Mouse (Mus musculus) heart, adult 2 months (tissue): ENCODE data around the gene Tada3. TPM values are rescaled to one million over a fixed set of nuclear protein-coding genes. Genes with fewer than 3 reads are reported as not detected.

ENCODE experiments used
- DNase-seq, 2 experiments: peaks; one replicate each; pipeline ENCODE4 v3.0.0; 2021
- H3K27ac ChIP-seq: fragments of 200-600 bp; 2 replicates; pipeline ENCODE4 v1.8.1; 2022
- H3K27me3 ChIP-seq: fragments of 200-500 bp; 2 replicates; pipeline ENCODE4 v1.6.1; 2012; ENCODE audit warnings: mild to moderate bottlenecking, low read length, inconsistent platforms, mixed read lengths; ENCODE audit not compliant: control insufficient read depth, insufficient read depth
- H3K36me3 ChIP-seq: fragments of 200-500 bp; 2 replicates; pipeline ENCODE4 v1.6.1; 2012; ENCODE audit warnings: low read length, inconsistent platforms; ENCODE audit not compliant: control insufficient read depth, insufficient read depth
- H3K4me1 ChIP-seq: fragments of 200-500 bp; 2 replicates; pipeline ENCODE4 v1.6.1; 2011; ENCODE audit warnings: low read length; ENCODE audit not compliant: control insufficient read depth, insufficient read depth
- H3K4me3 ChIP-seq: fragments of 200-600 bp; 2 replicates; pipeline ENCODE4 v1.8.1; 2022
- H3K79me2 ChIP-seq: fragments of 200-500 bp; replicated peaks from 2 replicates; pipeline ENCODE4 v1.6.1; 2012; ENCODE audit warnings: mild to moderate bottlenecking, inconsistent platforms, low read length, moderate library complexity, mixed read lengths; ENCODE audit not compliant: control insufficient read depth, insufficient read depth
- H3K9ac ChIP-seq: fragments of 200-500 bp; 2 replicates; pipeline ENCODE4 v1.6.1; 2012; ENCODE audit warnings: low read depth, mild to moderate bottlenecking, control low read depth, inconsistent platforms, low read length, mixed read lengths
- CTCF ChIP-seq: fragments of 200-600 bp; IDR thresholded peaks from 2 replicates; pipeline ENCODE4 v1.8.1; 2022; ENCODE audit warnings: antibody characterized with exemption, mild to moderate bottlenecking, moderate library complexity
- EP300 ChIP-seq: fragments of 200-500 bp; IDR thresholded peaks from 2 replicates; pipeline ENCODE4 v1.6.1; 2011; ENCODE audit warnings: low read depth, low read length, control low read depth; ENCODE audit not compliant: insufficient read depth
- POLR2A ChIP-seq: fragments of 200-500 bp; IDR thresholded peaks from 2 replicates; pipeline ENCODE4 v1.6.1; 2011; ENCODE audit warnings: mild to moderate bottlenecking, low read depth, low read length, control low read depth; ENCODE audit not compliant: insufficient read depth
- WGBS: fragments of 180-500 bp; shearing (Covaris S2); methylation state at CpG from one replicate; pipeline ENCODE4 v1.1.7; 2018; 5-methylcytosine and 5-hydroxymethylcytosine counted together
- intact Hi-C: fragments of 180-260 bp; cut with DNase I; formaldehyde crosslinking; loops from one replicate; pipeline ENCODE4 v1.15.1; 2025
- long read RNA-seq: library from polyadenylated mRNA; stranded (forward); transcript quantifications from one replicate; pipeline ENCODE4 v2.0.0, GENCODE M21; 2021
- polyA plus RNA-seq: library from polyadenylated mRNA; depleted of rRNA; stranded (reverse); fragments of >200 nt; gene quantifications from 2 replicates; pipeline ENCODE4 v1.2.3, GENCODE M21; 2012; rRNA removed
- total RNA-seq, 2 experiments: library from RNA; stranded (reverse); gene quantifications; 2 replicates each; pipeline ENCODE4 v1.2.3; 2021

Tada3 gene
- total RNA-seq, result 10 to 100 TPM; 23.5 to 24.2 TPM
- 16.1 and 16.2 TPM in 2 replicates for polyA plus RNA-seq
- long read RNA-seq, partial matches to known transcripts, result 1 of 32 reads
- long read RNA-seq, other reads (novel, unspliced or antisense), result 27 of 32 reads

DNA sequence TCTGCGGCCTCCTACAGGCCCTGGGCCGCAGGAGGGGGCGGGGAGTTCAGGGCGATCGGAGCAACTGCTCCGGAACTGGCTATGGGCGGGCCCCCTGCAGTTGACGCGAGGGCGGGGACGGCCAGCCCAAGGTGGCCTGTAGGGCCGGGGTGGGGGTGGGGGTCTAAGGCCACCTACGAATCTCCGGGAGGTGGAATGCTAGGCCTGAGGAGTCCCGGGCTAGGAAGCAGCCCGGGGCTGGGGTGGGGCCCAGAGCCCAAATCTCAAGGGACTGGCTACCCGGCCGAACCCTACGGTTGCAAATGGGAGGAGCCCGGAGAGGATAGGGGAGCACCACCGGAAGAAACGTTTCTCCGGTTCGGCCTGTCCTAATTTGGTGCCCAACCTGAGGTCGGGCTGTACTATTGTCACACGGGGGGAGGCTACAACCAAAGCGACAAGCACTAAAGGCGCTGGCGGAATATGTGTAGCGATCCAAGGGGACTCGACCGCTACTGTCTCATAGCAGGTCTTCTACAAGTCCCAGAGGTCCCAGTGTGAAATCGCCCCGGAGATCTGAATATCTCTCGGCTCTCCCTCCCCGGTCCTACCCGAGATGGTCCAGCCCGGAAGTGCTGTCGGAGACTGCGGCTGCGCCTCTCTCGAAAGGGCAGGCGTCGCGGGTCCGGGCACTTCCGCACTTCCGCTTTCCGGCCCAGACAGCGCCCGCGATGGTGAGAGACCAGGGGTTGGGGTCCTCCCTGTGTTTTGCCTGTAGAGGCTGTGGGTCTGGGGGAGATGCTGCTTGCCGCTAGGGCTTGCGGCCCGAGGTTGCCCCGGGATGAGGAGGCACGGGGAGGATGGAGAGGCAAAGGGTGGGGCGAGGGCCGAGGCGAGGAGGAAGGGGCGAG lies at the start of gene Tada3, which contains the start of gene Arpc4:
Gene Tada3, minus strand, starts transcription at position 388 of the 890 bp plus-strand sequence.
Gene Arpc4, plus strand, starts transcription at position 620 of the 890 bp plus-strand sequence.
- Histone ChIP-seq H3K79me2 (peaks cover 13% of the 10 kb centered on the region), H3K9ac (peak within 1 kb of the TSS; percentile 92), H3K27me3 (no peaks in the 10 kb centered on the region), H3K4me1 (peaks cover 6% of the 10 kb centered on the region), H3K36me3 (no peaks in the 10 kb centered on the region), H3K27ac (peak within 1 kb of the TSS; percentile 99), H3K4me3 (peak within 1 kb of the TSS; percentile 79)
- TF ChIP-seq EP300 (peak; percentile 37; the same call in 1 of the 2 replicates), POLR2A (peak; percentile 82), CTCF (peak; percentile 42)
- intact Hi-C loops, result loop anchor here (1.0 to 2.0 kb wide), 3 partner anchors 41 to 71 kb away; partner anchors contain the start of genes Brpf1 and Rpusd3
- WGBS, result under 1% methylated on average over 61 of the region's 61 CpGs
- peak; percentile 92 to 95 for DNase-seq

DNA sequence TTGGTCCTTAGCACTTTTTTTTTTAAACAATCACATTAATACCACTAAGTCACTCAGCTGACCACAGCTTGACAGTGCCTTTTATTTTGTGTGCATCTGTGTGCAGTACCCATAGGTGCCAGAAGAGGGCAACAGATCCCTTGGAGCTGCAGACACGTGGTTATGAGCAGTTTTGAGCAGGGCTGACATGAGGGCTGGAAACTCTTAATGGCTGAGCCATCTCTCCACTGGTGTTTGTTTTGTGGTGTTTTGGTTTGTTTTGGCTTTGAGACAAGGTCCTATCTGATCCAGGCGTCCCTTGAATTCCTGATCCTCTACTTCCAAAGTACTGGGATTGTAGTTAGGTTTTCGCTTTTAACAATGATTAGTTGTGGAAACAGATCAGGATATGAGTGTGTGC lies 49.7 kb upstream of the Tada3 start:
- no peak for DNase-seq
- TF ChIP-seq EP300 (no peak), CTCF (peak; percentile 68)

GRCm38 (mm10) chr6:113426696-113427095 lies 49.0 kb upstream of the Tada3 start:
- no peaks in the 10 kb centered on the region for H3K27me3 ChIP-seq
- H3K4me1 ChIP-seq, result no peaks in the 10 kb centered on the region
- 88% methylated on average over 4 of the region's 4 CpGs for WGBS
- no peaks in the 10 kb centered on the region for H3K36me3 ChIP-seq
- no peak overlapping the region for H3K27ac ChIP-seq
- no peak for DNase-seq
- H3K9ac ChIP-seq, result no peak overlapping the region
- TF ChIP-seq CTCF (no peak), EP300 (no peak), POLR2A (no peak)
- no peak overlapping the region for H3K4me3 ChIP-seq
- intact Hi-C loops, result no loop called here
- H3K79me2 ChIP-seq, result no peaks in the 10 kb centered on the region

More for the DNA sequence above, 49.7 kb upstream of the Tada3 start:
- H3K27ac ChIP-seq, result no peak overlapping the region
- 41% methylated on average over 3 of the region's 3 CpGs for WGBS
- H3K4me3 ChIP-seq, result no peak overlapping the region
- H3K36me3 ChIP-seq, result no peaks in the 10 kb centered on the region
- no peaks in the 10 kb centered on the region for H3K79me2 ChIP-seq
- no peaks in the 10 kb centered on the region for H3K27me3 ChIP-seq
- no peak overlapping the region for H3K9ac ChIP-seq
- H3K4me1 ChIP-seq, result no peaks in the 10 kb centered on the region
- intact Hi-C loops, result no loop called here

GRCm38 (mm10) chr6:113424187-113424586 lies 46.5 kb upstream of the Tada3 start:
- WGBS, result 79% methylated on average over 7 of the region's 7 CpGs
- TF ChIP-seq CTCF (peak; percentile 48), POLR2A (no peak)
- Histone ChIP-seq H3K9ac (no peak overlapping the region), H3K79me2 (no peaks in the 10 kb centered on the region), H3K4me3 (no peak overlapping the region), H3K27ac (no peak overlapping the region), H3K36me3 (no peaks in the 10 kb centered on the region), H3K4me1 (no peaks in the 10 kb centered on the region), H3K27me3 (no peaks in the 10 kb centered on the region)
- DNase-seq, result no peak
- intact Hi-C loops, result loop anchor here (5.0 kb wide), 1 partner anchor 252 kb away; no protein-coding TSS in a partner anchor

DNA sequence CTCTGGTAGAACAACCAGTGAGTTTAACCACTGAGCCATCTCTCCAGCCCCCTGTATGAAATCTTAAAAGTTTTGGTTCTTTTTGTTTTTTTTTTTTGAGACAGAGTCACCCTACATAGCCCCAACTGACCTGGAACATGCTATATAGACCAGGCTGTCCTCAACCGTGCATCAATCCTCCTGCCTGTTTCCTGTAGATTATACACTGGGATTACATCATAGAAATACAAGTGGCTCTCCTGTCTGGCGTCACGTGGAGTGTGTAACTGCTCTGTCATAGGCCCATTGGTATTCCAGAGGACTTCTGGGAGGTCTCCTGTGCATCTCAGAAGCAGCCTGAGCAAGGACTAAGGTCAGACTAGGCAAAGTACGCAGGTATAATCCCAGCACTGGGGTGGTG lies 45.3 kb upstream of the Tada3 start:
- Histone ChIP-seq H3K4me3 (no peak overlapping the region), H3K9ac (no peak overlapping the region), H3K79me2 (no peaks in the 10 kb centered on the region), H3K27me3 (no peaks in the 10 kb centered on the region), H3K36me3 (no peaks in the 10 kb centered on the region), H3K4me1 (peaks cover 3% of the 10 kb centered on the region; the same call in 1 of the 2 replicates), H3K27ac (no peak overlapping the region)
- no peak for DNase-seq
- TF ChIP-seq CTCF (no peak), EP300 (no peak), POLR2A (no peak)
- intact Hi-C loops, result loop anchor here (5.0 kb wide), 1 partner anchor 251 kb away; no protein-coding TSS in a partner anchor
- WGBS, result 38% methylated on average over 4 of the region's 4 CpGs
